Mouse (Mus musculus): ENCODE data around the gene Ppp1r12b.

DNA sequence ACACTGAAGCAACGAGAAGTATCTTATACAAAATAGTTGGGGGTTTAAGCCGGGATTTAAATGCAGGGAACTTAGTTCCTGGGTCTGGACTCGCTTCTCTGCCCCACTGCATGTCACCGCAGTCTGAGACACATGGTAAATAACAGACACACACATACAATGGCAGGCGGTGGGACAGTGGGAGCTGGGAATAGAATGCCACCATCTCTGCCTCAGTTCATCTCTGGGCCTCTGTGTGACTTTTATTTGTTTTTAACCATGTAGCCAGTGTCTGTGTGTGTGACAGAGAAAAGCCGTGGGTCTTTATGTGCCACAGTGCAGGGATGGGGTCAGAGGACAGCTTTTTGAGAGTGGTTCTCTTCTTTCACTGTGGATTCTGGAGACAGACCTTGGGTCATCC lies 130.8 kb downstream of the Ppp1r12b start:
- TF ChIP-seq CTCF (IDR thresholded peaks at IDR 0.05; ENCODE audit: borderline replicate concordance, control insufficient read depth, extremely low read depth, insufficient read depth, low read length, poor library complexity) (no peak), POLR2A (IDR thresholded peaks at IDR 0.05; ENCODE audit: control insufficient read depth, extremely low read depth, insufficient read depth, low read length, poor library complexity) (no peak)
